Mouse (Mus musculus) midbrain, embryonic 11.5 days (tissue): ENCODE data around the gene Adgre4. TPM values are rescaled to one million over a fixed set of nuclear protein-coding genes. Genes with fewer than 3 reads are reported as not detected.
A peak's percentile ranks its signal among the peaks of the same experiment; 100 is the strongest.
"Not testable (repeated sequence)": the region's sequence is repeated elsewhere in the genome, so short reads cannot be mapped to it uniquely, and the experiment has no call there.

ENCODE experiments used
- ATAC-seq: fragments of 200-750 bp; cut with Nextera tagmentation; 2 replicates; pipeline ENCODE4 v1.8.0; 2017; ENCODE audit warnings: moderate TSS enrichment, moderate library complexity; ENCODE audit not compliant: low FRiP score
- DNase-seq: peaks from one replicate; pipeline ENCODE4 v3.0.0; 2015; ENCODE audit warnings: low spot score; ENCODE audit errors: missing footprints
- H3K27ac ChIP-seq: fragments of 300-500 bp; sonication (generic); 2 replicates; pipeline ENCODE4 v1.5.1; 2014; ENCODE audit warnings: low read depth, low read length
- H3K27me3 ChIP-seq: fragments of 300-500 bp; sonication (generic); 2 replicates; pipeline ENCODE4 v1.6.1; 2014; ENCODE audit warnings: mild to moderate bottlenecking, low read length, moderate library complexity, mixed read lengths; ENCODE audit not compliant: control insufficient read depth, insufficient read depth
- H3K36me3 ChIP-seq: fragments of 300-500 bp; sonication (generic); 2 replicates; pipeline ENCODE4 v1.6.1; 2014; ENCODE audit warnings: mild to moderate bottlenecking, low read length, moderate library complexity, mixed read lengths; ENCODE audit not compliant: control insufficient read depth, insufficient read depth
- H3K4me1 ChIP-seq: fragments of 300-500 bp; sonication (generic); 2 replicates; pipeline ENCODE4 v1.6.1; 2014; ENCODE audit warnings: low read length; ENCODE audit not compliant: control insufficient read depth, insufficient read depth
- H3K4me2 ChIP-seq: fragments of 300-500 bp; sonication (generic); 2 replicates; pipeline ENCODE4 v1.6.1; 2014; ENCODE audit warnings: mild to moderate bottlenecking, moderate library complexity
- H3K4me3 ChIP-seq: fragments of 300-500 bp; sonication (generic); 2 replicates; pipeline ENCODE4 v1.5.1; 2014; ENCODE audit warnings: low read depth, low read length
- H3K9ac ChIP-seq: fragments of 300-500 bp; sonication (generic); 2 replicates; pipeline ENCODE4 v1.6.1; 2014; ENCODE audit warnings: low read length
- H3K9me3 ChIP-seq: fragments of 300-500 bp; sonication (generic); 2 replicates; pipeline ENCODE4 v1.6.1; 2016; ENCODE audit warnings: low read length; ENCODE audit not compliant: control insufficient read depth
- WGBS: fragments of 180-500 bp; shearing (Covaris S2); extraction: QIAGEN DNeasy Blood & Tissue Kit; methylation state at CpG from one replicate; pipeline ENCODE4 v1.1.7; 2014; 5-methylcytosine and 5-hydroxymethylcytosine counted together
- polyA plus RNA-seq: library from polyadenylated mRNA; unstranded; fragments of >200 nt; fragmentation: Nextera tagmentation; extraction: Ambion mirVana; gene quantifications from 2 replicates; pipeline ENCODE4 v1.2.1, GENCODE M21; 2014

Adgre4 gene
- polyA plus RNA-seq, 1 experiment from 2014 or later = 0.11 TPM

DNA sequence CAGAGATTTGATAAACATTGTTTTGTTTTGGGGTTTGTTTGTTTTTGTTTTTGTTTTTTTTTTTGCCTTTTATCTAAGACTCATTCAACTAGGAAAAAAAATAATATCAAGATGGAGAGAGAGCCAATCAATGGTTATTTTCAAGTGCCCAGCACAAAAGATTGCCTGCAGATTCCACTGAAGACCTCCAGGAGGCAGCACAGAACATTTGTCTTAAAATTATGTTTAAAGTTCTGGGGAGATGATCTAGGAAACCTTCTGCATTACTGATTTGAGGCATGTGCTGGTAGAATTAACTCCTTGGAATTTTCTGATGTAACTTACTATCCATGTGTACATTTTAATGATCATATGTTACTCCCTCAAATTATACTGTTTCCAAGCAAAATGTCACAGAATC, 63.9 kb downstream of the Adgre4 start:
- no peak overlapping the region for H3K4me3 ChIP-seq
- H3K27me3 ChIP-seq = no peaks in the 10 kb centered on the region
- no peak overlapping the region for H3K9ac ChIP-seq
- ATAC-seq (no peak), DNase-seq (no peak)
- no peaks in the 10 kb centered on the region for H3K36me3 ChIP-seq
- no peaks in the 10 kb centered on the region for H3K4me1 ChIP-seq
- no peak overlapping the region for H3K27ac ChIP-seq
- no peak overlapping the region for H3K4me2 ChIP-seq
- H3K9me3 ChIP-seq = no peaks in the 10 kb centered on the region

DNA sequence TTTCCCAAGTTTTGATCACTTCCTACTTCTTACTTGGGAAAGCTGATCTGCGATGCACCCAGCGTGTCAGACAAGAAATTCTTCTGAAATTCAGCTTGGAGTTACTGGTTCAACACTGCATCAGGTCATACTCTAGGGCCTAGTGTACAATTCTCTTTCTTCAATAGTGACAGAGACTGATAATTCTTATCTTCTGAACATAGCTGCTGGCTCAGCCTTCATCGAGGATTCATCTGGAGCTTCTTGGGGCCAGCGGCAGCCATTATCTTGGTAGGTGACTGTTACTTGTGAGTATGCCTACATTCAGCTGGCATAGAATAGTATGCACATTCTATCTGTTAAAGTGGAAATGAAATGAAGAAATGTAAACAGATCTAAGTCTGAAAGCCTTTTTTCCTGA, 67.1 kb downstream of the Adgre4 start:
- DNase-seq (no peak), ATAC-seq (no peak)
- Histone ChIP-seq H3K9ac (no peak overlapping the region), H3K27me3 (no peaks in the 10 kb centered on the region), H3K36me3 (no peaks in the 10 kb centered on the region), H3K4me2 (no peak overlapping the region), H3K4me3 (no peak overlapping the region), H3K4me1 (no peaks in the 10 kb centered on the region), H3K27ac (no peak overlapping the region), H3K9me3 (no peaks in the 10 kb centered on the region)
- 94% methylated on average over 4 of the region's 4 CpGs for WGBS

DNA sequence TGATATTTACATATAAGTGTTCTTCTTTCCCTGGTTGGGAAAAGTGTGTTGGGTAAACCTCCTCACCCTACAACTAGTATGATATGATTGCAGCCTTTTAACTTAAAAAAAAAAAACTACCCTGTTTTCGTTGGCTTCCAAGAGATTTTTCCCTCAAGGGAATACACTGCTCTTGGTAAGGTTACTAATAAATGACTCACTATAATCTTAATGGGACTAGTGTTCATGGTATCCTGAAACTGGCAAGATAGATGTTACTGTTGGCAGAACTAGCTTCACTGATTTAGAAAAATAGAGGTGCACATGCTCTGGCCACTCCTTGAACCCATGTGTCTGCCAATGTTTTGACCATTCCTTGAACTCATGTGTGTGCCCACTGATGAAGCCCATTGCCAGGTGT, 71.8 kb downstream of the Adgre4 start:
- 77% methylated on average over 1 of the region's 1 CpGs for WGBS
- Histone ChIP-seq H3K36me3 (no peaks in the 10 kb centered on the region), H3K4me1 (no peaks in the 10 kb centered on the region), H3K9me3 (no peaks in the 10 kb centered on the region), H3K9ac (no peak overlapping the region), H3K4me3 (no peak overlapping the region), H3K27ac (no peak overlapping the region), H3K4me2 (no peak overlapping the region), H3K27me3 (no peaks in the 10 kb centered on the region)
- DNase-seq (no peak), ATAC-seq (no peak)

DNA sequence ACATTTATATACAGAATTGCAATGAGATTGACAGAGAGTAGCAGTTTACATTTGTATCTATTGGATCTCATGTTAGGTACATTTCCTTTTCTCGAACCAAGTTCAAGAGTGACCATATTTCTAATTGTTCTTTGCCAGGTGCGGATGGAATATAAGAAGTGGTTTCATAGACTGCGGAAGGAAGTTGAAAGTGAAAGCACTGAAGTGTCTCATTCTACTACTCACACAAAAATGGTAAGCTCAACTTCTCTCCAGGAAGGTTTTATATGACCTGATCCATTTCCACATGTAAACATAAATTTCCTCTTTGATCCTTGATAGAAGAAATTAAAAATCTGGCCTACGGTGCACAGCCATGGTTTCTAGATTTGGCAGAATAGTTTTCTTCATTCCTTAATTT, 93.3 kb downstream of the Adgre4 start:
- Histone ChIP-seq H3K27me3 (no peaks in the 10 kb centered on the region), H3K36me3 (no peaks in the 10 kb centered on the region), H3K27ac (no peak overlapping the region), H3K9me3 (no peaks in the 10 kb centered on the region), H3K4me2 (no peak overlapping the region), H3K9ac (no peak overlapping the region), H3K4me1 (no peaks in the 10 kb centered on the region), H3K4me3 (no peak overlapping the region)
- DNase-seq = no peak
- ATAC-seq = no peak
- 89% methylated on average over 4 of the region's 4 CpGs for whole genome bisulfite sequencing

DNA sequence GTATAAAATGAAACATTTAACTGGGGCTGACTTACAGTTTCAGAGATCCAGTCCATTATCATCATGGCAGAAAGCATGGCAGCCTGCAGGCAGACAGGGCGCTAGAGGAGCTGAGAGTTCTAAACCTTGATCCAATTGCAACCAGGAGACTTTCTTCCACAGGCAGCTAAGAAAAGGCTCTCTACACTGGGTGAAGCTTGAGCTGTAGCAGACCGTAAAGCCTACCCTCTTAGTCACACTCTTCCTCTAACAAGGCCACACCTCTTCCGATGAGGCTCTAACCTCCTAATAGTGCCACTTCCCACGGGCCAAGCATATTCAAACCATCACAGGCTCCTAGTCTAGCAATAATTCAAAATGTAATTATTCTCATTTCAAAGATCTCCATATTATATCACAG, 127.4 kb downstream of the Adgre4 start:
- no peak overlapping the region for H3K4me2 ChIP-seq
- peaks cover 4% of the 10 kb centered on the region for H3K9me3 ChIP-seq
- H3K4me1 ChIP-seq = peaks cover 6% of the 10 kb centered on the region; the same call in 1 of the 2 replicates
- ATAC-seq (no peak), DNase-seq (no peak)
- no peak overlapping the region for H3K9ac ChIP-seq
- H3K4me3 ChIP-seq = no peak overlapping the region
- H3K36me3 ChIP-seq = no peaks in the 10 kb centered on the region
- 91% methylated on average over 4 of the region's 4 CpGs for WGBS
- no peak overlapping the region for H3K27ac ChIP-seq
- no peaks in the 10 kb centered on the region for H3K27me3 ChIP-seq

DNA sequence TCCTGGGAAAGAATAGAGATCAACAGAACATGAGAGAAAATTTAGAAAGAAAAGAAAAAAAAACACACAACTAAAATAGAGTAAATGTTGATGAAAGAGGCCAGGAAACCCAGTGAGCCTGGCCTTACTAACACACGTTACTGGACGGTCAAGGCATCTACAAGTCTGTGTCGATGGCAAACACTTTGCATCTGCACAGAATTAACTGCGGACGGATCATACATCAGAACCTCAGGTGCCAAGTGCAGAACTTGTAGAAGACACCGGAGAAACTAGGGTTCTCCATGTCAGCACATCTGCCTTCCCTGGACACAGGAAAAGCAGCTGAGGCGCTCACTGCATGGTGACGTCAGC, 128.5 kb downstream of the Adgre4 start:
- H3K9me3 ChIP-seq, H3K27ac ChIP-seq, ATAC-seq, H3K4me1 ChIP-seq, H3K36me3 ChIP-seq, H3K27me3 ChIP-seq: not testable (repeated sequence)
- peak overlapping the region; percentile 59 for H3K9ac ChIP-seq
- WGBS = 2% methylated on average over 6 of the region's 8 CpGs
- peak overlapping the region; percentile 51 for H3K4me2 ChIP-seq
- DNase-seq = peak; percentile 89
- peak overlapping the region; percentile 46 for H3K4me3 ChIP-seq

DNA sequence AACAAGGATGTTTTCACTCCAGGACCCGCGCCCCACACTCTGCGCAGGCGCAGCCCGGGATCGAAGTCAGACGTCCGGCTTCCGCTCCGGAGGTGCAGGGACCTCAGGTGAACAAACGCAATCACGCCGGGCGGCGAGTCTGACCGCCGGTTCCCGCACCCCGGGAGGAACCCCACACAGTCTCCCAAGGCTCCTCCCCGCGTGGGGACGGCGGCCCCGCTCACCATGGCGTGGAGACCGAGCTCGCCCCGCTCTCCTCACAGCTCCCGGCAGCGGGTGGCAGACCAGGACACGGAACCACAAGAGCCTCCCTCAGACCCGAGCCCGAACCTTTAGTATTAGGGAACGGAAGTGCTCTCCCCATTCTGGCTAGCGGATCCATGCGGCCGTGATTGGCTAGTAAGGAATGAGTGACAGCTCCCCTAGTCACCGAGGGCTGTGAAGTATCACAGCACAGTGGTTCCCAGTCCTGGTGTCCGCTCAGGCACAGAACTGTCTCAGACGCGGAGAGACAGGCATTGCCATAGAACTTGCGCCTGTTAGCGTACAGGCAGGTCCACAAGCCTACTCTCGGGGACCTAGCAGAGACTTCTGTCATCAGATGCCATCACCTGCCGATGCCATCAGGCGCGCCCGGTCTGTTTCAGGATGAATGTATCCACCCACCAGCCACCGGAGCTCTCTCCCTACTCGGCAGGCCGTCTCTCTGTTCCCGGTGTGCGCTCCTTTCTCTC, 129.0 kb downstream of the Adgre4 start, which contains the start of gene Zfp119a:
Gene Zfp119a (minus strand): TSS at position 295 of the 734 bp plus-strand sequence.
- H3K4me3 ChIP-seq = peak within 1 kb of the TSS; percentile 46
- H3K9ac ChIP-seq = peak within 1 kb of the TSS; percentile 67
- ATAC-seq (peak; percentile 99), DNase-seq (peak; percentile 97)
- H3K9me3 ChIP-seq, H3K27me3 ChIP-seq, H3K4me1 ChIP-seq, H3K36me3 ChIP-seq: not testable (repeated sequence)
- H3K4me2 ChIP-seq = peak within 1 kb of the TSS; percentile 51
- H3K27ac ChIP-seq = peak within 1 kb of the TSS; percentile 57
- WGBS = under 1% methylated on average over 39 of the region's 53 CpGs

DNA sequence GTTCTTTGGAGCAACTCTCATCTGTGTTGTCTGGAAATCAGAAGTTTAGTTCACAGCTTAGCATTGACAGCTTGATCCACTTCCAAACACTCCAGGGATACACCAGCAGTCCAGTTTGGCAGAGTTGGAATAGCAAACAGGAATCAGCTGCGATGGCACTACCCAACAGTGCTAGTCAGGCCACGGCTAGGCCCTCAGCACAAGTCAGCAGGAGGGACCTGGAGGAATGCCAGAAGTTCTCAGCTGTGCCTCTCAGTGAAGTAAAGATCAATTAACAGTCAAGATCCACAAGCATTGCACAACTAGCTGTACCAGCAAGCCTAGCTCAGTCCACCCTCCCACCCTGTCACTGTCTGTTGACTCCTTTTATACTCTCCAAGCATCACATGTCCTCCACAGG, 133.8 kb downstream of the Adgre4 start:
- Histone ChIP-seq H3K9ac (no peak overlapping the region), H3K4me1 (peaks cover 2% of the 10 kb centered on the region; the same call in 1 of the 2 replicates), H3K36me3 (no peaks in the 10 kb centered on the region), H3K4me2 (no peak overlapping the region), H3K27me3 (no peaks in the 10 kb centered on the region), H3K27ac (no peak overlapping the region), H3K4me3 (no peak overlapping the region), H3K9me3 (no peaks in the 10 kb centered on the region)
- ATAC-seq (no peak), DNase-seq (no peak)
- 60% methylated on average over 2 of the region's 2 CpGs for WGBS

DNA sequence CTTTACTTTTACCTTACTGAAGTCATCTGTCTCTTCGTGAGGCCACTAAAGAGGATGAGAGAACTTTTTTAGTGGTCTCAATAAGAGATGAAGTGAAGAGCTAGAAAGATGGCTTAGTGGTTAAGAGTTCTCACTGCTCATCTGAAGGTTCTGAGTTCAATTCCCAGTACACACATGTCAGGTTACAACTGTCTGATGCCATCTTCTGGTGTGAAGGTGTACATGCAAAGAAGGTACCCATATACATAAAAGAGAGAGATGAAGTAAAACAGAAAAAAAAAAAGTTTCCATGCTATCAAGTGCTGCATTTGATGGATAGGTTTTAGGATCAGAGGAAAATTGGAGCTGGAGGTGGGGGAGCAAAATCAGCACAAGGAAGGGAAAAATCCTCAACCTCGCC, 135.1 kb downstream of the Adgre4 start:
- no peak overlapping the region for H3K4me3 ChIP-seq
- H3K4me2 ChIP-seq = no peak overlapping the region
- H3K27me3 ChIP-seq = no peaks in the 10 kb centered on the region
- ATAC-seq (no peak), DNase-seq (no peak)
- H3K9me3 ChIP-seq = no peaks in the 10 kb centered on the region
- H3K9ac ChIP-seq = no peak overlapping the region
- 66% methylated on average over 2 of the region's 2 CpGs for WGBS
- no peak overlapping the region for H3K27ac ChIP-seq
- H3K4me1 ChIP-seq = no peaks in the 10 kb centered on the region
- no peaks in the 10 kb centered on the region for H3K36me3 ChIP-seq
